Mouse (Mus musculus) kidney, adult 9 months (tissue): ENCODE results near the gene Rcn1.

Experiments
- DNase-seq: peaks from one replicate; pipeline ENCODE4 v3.0.0; 2022

The Rcn1 gene

GRCm38 (mm10) chr2:105399085-105399891 lies at the start of gene Rcn1:
Rcn1 (minus strand) TSS chr2:105399319.
- peak; percentile 81 for DNase-seq

DNA sequence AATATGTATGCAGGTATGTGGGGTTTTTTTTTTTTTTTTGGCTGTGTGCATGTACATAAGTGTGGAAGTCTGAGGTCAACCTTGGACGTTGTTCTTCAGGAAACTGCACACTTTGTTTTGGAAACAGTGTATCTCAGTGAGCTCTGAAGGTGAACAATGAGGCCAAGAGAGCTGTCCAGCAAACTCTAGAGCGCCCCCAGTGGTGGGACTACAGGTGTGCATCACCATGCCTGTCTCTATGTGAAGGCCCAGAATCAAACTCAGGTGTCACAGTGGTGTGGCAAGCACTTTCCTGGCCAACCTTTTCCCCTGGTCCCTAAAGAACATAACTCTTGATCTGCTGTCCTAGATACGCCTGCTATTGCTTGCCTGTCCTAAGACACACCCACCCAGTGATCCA lies 45.0 kb upstream of the Rcn1 start:
- no peak for DNase-seq

DNA sequence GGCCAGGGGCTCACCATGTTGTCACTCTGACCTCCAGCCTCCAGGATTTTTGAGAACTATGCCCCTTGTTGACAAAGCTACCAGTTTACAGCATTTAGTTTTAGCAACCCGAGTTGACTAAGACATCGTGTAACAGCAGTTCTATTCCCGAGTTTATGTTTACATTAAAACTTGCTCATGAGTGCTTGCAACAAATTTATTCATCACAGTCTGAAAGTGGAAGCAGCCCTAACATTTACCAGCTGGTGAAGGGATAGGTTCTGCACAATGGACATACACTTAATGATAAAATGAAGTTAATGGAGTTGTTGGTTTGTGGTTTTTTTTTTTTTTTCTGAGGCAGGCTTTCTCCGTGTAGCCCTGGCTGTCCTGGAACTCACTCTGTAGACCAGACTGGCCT lies 39.9 kb upstream of the Rcn1 start:
- no peak for DNase-seq

DNA sequence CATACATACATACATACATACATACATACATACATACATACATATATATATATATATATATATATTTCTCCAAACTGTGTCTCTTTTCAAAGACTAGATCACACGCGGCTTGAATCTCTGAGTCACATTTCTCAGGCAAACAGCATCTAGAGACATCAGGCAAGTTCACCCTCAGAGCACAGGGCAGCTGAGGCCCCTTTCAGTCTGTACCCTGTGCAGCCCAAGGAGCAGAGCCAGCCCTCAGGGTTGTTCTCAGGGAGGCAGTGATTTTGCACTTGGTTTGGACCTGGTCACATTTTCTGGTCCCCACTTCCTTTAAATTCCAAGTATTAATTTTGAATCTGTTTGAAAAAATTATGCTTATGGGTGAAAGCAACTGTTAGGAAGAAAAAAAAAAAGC lies 39.4 kb upstream of the Rcn1 start:
- DNase-seq: no peak

- DNase-seq: no peak
Measured at GRCm38 (mm10) chr2:105432927-105433326, 33.8 kb upstream of the Rcn1 start.

- no peak for DNase-seq
Measured at GRCm38 (mm10) chr2:105430373-105430772, 31.3 kb upstream of the Rcn1 start.

GRCm38 (mm10) chr2:105429899-105430298 lies 30.8 kb upstream of the Rcn1 start:
- DNase-seq: no peak

DNA sequence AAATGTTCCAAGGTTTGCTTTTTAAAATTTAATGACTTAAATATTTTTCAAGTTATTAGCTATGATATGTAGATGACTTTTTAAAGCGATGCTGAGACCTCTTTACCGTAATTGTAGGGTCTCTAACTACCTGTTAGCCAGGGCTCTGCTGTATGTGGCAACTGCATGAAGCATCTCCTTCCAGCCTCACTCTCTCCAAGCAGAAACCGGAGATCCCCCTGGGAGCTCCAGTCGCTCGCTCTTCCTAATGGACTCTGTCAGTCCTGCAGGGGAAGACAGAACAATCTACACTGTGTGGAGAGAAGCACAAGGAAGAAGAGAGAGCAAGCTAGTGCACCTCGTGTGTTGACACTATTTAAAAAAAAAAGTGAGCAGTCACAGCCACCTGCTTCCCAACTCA lies 29.3 kb upstream of the Rcn1 start:
- no peak for DNase-seq

DNA sequence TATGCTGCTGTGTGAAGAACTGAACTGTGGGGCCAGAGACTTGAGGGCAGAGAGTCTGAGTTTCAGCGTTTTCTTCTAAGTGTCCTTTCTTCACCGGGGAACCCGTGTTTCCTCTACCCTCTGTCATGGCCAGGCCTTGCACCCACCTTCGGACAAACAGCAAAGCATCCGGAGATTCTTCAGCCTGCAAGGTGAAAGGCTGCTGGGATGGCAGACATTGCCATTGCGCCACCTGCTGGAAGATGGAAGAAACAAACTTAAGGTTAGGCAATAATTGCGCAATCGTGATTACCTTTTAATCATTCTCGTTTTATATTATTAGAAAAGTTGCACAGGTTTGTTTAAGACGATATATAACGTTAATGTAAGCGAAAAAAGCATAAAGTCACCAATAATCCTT lies 28.9 kb upstream of the Rcn1 start:
- peak; percentile 69 for DNase-seq

DNA sequence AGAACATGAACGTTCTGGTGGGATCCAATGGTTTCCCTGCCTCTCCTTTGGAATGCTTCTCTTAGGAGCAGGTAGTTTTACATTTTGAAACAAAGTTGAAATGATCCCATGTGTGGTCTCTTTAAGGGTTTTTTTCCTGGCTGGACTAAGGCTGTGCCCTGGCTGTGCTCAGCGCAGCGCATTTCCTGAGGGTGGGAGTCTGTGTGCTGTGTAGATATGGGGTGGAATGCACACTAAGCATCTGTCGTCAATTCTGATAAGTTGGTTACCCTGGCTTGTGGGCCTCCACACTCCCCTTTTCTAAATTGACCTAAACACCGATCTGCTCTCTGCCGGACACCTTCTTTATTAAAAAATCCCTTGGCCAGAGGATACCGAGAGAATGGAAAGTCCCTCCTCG lies 28.3 kb upstream of the Rcn1 start:
- DNase-seq: no peak

DNA sequence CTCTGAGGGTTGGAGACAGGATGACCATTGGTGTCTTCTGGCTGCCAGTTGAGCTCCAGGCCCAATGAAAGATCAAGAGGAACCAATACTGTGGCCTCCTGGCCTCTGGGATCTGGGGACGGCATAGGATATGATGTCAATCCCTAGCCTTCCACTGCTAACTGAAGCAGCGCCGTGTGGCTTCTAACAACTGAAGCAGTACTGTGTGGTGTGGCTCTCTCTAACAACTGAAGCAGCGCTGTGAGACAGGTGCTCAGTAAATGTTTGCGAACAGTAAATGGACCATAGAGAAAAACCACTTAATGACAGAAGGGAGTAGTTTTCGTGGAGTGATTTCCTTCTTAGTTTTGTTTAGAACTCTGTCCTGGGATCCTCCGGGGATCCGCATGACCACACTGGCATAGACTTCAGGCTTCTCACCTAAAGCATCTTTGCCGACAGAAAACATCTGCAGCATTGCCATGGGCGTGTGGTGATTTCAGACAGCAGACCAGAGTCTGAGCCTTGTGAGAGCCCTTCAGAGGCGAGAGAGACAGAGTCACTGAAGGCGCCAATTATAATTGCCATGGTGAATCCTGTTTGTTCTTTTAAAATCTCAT lies 19.6 kb upstream of the Rcn1 start:
- DNase-seq: no peak

DNA sequence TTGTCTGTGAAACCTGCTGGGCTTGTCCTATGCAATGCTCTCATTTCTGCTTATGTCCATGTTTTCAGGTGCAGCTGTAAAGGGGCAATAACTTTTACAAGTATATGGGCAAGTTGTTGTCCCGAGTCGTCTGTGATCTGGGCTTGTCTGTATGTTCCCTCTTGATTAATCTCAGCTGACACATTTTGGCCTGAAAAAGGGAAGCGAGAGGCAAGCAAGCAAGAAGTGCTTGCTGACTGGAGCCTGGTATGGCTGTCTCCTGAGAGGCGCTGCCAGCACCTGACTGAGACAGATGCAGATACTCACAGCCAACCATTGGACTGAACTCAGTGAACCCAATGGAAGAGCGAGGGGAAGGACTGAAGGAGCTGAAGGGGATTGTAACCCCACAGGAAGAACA lies 18.5 kb upstream of the Rcn1 start:
- DNase-seq: no peak

GRCm38 (mm10) chr2:105416660-105417348 lies 17.7 kb upstream of the Rcn1 start:
- no peak for DNase-seq

DNA sequence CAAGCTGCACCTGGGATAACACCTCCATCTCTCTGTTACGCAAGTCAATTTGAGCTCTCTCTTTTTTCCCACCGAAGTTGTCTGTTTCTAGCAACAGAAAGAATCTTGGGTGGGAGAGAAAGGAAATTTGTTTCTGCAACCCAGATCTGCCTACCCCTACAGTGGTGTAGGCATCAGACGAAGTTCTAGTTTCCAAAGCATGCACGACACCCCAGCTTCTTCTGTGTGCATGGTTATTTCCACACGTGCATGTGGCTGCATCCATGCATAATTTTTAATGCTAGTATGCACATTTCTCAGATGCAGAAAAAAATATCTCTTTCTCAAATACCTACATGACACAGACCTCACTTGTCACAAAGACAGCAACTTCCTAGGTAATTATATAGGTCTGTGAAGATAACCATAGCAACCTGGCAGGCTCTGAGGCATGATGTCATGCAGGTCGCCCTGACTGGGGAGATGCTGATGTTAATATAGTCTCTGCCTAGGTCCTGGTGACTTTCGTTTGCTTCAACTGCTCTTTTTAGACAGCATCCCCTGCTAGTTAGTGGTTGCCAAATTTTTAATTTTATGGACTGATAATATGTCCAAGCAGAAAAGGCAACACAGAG lies 17.0 kb upstream of the Rcn1 start:
- DNase-seq: no peak

- DNase-seq: no peak
Measured at GRCm38 (mm10) chr2:105414309-105414708, 15.2 kb upstream of the Rcn1 start.

GRCm38 (mm10) chr2:105409253-105409652 lies 10.1 kb upstream of the Rcn1 start:
- no peak for DNase-seq

GRCm38 (mm10) chr2:105408511-105408910 lies 9.4 kb upstream of the Rcn1 start:
- DNase-seq: no peak

DNA sequence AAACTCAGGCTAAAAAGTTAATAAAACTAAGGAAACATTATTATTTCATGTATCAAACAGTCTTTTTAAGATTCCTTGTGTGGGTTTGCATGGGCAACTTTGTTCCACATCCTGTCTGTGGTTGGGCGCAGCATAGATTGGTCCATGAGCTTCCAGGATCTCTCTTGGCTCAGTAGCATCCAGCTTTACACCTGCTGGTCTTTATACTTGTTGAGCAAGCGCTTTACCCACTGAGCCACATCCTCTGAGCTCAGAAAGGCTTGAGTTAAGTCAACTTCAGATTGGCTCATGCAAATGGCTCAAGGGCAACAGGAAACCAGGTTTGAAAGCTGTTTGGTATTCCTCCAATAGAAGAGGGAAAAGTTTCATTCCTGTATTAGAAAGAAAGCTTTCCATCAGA lies 3.1 kb upstream of the Rcn1 start:
- DNase-seq: no peak

DNA sequence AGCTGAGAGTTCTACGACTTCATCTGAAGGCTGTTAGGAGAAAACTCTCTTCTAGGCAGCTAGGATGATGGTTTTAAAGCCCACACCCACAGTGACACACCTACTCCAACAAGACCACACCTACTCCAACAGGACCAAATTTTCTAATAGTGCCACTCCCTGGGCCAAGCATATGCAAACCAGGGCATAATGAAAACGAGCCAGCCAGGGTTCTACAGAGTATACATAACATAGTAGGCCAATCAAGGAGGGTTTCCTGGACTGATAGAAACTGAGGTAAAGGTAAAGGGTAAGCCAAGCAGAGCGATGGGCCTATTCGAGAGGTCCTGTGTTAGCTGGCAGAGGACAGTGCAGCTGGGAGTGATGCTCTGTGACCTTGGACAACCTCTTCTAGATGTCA lies 1.4 kb upstream of the Rcn1 start:
- DNase-seq: no peak

DNA sequence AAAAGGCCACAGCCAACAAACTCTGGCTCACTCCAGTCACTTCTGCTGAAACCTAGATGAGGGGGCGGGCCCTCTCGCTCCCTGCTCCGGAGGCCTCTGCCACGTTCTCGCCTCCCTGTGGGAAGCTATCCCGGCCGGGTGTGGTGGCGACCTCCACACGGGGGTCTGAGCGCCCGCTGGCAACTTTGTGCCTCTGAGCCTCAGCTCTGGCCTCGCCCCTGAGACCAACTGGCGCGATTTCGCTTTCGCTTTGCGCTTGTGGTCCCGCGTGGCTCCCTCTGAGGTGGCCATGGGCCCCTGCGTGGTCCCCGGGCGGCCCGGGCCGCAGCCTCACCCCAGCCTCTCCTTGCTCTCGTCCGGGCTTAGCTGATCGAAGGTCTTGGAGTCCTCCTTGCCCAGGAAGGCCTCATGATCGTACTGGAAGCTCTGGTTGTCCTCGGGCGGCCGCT lies 459 bp downstream of the Rcn1 start:
- peak; percentile 35 for DNase-seq

DNA sequence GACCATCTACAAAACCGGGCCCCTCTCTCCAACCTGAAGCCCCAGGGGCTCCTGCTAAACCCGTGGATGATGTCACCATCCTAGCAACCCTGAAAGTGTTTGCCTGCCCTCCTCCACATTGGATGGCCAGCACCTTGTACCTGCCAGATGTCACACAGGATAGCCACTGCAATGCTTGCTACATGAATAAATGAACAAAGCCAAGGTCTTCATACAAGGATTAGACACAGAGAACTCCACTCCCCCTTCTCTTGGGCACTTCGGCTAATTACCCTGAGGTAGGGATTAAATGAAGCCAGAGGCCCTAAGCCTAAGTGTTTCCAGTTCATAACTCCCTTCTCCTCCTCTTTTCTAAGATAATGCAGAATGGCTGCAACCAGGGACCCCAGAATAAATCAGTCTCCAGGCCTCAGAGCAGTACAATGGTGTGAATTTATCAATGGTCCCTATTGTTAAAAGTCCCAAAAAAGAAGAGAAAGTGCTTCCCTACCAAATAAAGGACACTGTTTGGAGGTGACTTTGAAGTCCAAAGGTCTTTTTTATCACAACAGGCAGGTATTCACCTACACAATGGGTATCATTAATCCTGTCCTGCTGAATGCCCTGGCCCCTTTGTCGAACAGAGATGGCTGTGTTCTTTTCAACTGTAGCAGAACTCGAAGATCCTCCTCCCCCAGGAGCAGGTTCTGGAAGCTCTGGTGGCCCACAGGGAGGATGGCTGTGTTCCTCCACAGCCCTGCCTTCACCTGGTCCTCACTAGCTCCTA lies 1.5 kb downstream of the Rcn1 start:
- DNase-seq: no peak

GRCm38 (mm10) chr2:105396066-105396465 lies 3.1 kb downstream of the Rcn1 start:
- no peak for DNase-seq

DNA sequence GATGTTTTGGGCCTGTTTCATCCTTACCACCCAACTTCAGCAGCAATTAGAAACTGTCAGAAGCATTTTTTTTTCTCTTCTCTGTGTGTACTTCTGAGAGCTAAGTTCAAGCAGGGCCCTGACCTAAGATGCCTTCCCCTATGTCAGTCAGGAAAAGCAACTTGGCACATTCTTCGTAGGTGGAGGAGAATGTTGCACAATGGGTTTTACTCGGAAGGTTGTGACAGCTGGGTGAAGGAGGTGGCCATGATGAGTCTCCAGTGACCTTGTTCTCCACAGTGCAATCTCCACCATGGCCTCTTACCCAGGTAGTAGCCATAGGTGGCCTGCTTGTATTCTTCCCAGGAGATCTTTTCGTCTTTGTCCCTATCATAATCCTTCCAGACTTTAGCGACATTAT lies 4.7 kb downstream of the Rcn1 start:
- DNase-seq: no peak
